Mouse (Mus musculus): ENCODE data around the gene Prkcz.

DNA sequence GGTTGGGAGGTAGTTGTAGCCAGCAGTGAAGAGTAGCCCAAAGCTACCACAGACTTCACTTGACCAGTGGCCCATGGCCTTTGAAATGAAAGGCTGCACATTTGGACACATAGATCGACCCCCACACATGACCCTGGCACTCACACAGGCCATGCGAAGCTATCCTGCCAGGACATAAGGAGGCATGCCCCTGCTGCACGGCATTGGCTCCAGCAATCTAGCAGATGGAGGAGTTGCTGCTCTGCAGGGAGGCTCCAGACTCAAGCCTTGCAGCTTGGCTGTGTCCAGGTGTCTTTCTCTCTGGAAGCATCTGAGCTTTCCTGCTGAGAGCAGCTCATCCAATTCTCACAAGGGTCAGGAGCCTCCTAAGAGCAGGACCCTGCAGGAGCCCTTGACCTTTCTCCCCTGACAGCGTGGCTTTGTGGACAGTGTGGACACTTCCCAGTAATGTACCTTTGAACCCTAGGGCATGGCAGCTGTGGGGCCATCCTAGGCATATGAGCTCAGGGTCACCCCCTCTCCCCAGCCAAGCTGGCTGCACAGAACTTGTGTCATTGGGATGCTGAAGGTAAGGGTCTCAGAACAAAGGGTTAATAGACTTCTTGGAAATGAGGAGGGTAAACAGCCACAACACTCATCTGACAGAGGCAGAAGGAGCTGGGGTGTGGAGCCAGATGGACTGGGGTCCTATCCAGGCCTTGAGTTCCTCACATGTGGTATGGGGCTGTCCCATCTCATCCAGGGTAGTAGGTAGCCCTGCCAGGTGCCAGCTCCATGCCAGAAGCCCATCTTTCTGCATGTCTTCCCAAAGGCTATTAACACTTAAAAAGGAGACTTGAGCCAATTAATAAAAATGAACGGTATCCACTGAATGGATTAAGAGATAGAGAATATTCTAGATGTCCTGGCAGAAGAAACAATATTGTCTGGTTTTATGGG lies 10.9 kb upstream of the Prkcz start:
- no peak for TF ChIP-seq POLR2A (IDR thresholded peaks at IDR 0.05; ENCODE audit: borderline replicate concordance, extremely low read depth, low read depth, low read length)
- no peak for TF ChIP-seq CTCF (IDR thresholded peaks at IDR 0.05; ENCODE audit: insufficient read depth, low read length)
